Mouse (Mus musculus) liver, embryonic 16.5 days (tissue): ENCODE measurements around the gene Tph1. TPM values are rescaled to one million over a fixed set of nuclear protein-coding genes. Genes with fewer than 3 reads are reported as not detected.
"Not testable (repeated sequence)": the region's sequence is repeated elsewhere in the genome, so short reads cannot be mapped to it uniquely, and the experiment has no call there.

Experiments
- ATAC-seq: fragments of 200-750 bp; cut with Nextera tagmentation; 2 replicates; pipeline ENCODE4 v1.8.0; 2017; ENCODE audit warnings: low read depth, mild to moderate bottlenecking, moderate number of reproducible peaks, moderate library complexity
- H3K27ac ChIP-seq: fragments of 300-500 bp; sonication (generic); 2 replicates; pipeline ENCODE4 v1.5.1; 2014; ENCODE audit warnings: mild to moderate bottlenecking, low read length
- H3K27me3 ChIP-seq: fragments of 300-500 bp; sonication (generic); 2 replicates; pipeline ENCODE4 v1.6.1; 2014; ENCODE audit warnings: low read depth, low read length, mixed read lengths; ENCODE audit not compliant: control insufficient read depth, insufficient read depth
- H3K36me3 ChIP-seq: fragments of 300-500 bp; sonication (generic); 2 replicates; pipeline ENCODE4 v1.6.1; 2014; ENCODE audit warnings: mild to moderate bottlenecking; ENCODE audit not compliant: control insufficient read depth, insufficient read depth
- H3K4me1 ChIP-seq: fragments of 300-500 bp; sonication (generic); 2 replicates; pipeline ENCODE4 v1.6.1; 2014; ENCODE audit warnings: low read depth, low read length, mixed read lengths; ENCODE audit not compliant: control insufficient read depth
- H3K4me2 ChIP-seq: fragments of 300-500 bp; sonication (generic); 2 replicates; pipeline ENCODE4 v1.6.1; 2014; ENCODE audit warnings: low read depth, low read length, mixed read lengths
- H3K4me3 ChIP-seq: fragments of 300-500 bp; sonication (generic); 2 replicates; pipeline ENCODE4 v1.5.1; 2014; ENCODE audit warnings: low read depth, mild to moderate bottlenecking, low read length
- H3K9ac ChIP-seq: fragments of 300-500 bp; sonication (generic); 2 replicates; pipeline ENCODE4 v1.6.1; 2014; ENCODE audit warnings: low read depth, low read length
- H3K9me3 ChIP-seq: fragments of 300-500 bp; sonication (generic); replicated peaks from 2 replicates; pipeline ENCODE4 v1.6.1; 2016; ENCODE audit warnings: low read length; ENCODE audit not compliant: control insufficient read depth
- WGBS: fragments of 180-500 bp; shearing (Covaris S2); extraction: QIAGEN DNeasy Blood & Tissue Kit; methylation state at CpG from one replicate; pipeline ENCODE4 v1.1.7; 2014; ENCODE audit not compliant: insufficient replicate concordance; 5-methylcytosine and 5-hydroxymethylcytosine counted together
- polyA plus RNA-seq: library from polyadenylated mRNA; unstranded; fragments of >200 nt; fragmentation: Nextera tagmentation; extraction: Ambion mirVana; gene quantifications from 2 replicates; pipeline ENCODE4 v1.2.1, GENCODE M21; 2015

Gene Tph1
- polyA plus RNA-seq, 1 experiment from 2014 or later = 0.06 TPM

DNA sequence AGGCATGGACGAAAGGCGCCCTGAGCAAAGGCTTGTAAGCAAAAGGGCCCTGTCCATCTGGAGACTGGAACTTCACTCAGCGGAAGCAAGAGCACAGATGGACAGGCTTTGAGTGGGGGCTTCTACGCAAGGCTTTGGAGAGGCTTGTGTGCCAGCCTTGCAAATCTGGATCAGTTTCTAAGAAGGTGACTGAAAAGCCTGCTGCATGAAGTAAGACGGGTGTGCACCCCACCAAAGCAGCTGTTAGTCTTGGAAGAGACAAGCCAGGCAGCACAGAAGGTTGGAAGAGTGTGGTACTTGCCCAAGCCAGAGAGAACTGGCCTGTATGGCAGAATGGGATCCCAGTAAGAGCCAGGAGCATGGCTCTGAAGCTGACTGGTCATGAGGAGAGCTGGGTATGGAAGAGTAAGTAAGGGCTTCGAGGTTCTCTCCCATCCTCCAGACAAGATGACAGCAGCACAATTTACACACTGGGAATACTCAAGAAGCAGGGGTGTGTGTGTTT is 28.2 kb upstream of the Tph1 start:
- H3K4me1 ChIP-seq = peaks cover 2% of the 10 kb centered on the region

DNA sequence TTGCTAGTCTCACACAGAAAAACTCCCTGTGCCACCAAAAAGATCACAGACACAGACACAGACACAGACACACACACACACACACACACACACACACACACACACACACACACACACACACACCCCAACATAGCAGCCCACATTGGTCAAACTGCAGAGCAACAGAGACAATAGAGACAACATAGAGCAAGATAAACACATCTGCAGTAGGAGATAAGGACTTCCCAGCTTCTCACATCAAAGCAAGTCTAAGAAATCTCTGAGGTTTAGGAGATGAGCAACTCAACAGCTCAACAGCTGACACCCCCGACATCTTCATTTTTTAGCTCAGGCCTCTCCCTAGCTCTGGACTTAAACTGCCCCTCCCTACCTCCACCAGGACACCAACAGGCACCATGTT is 24.4 kb upstream of the Tph1 start:
- WGBS = 26% methylated on average over 1 of the region's 1 CpGs
- ATAC-seq = 0 out of 2 replicates have a peak, but pooled peaks have one; percentile 39
- H3K4me3 ChIP-seq = no peak overlapping the region
- no peak overlapping the region for H3K4me2 ChIP-seq
- H3K4me1 ChIP-seq = peaks cover 2% of the 10 kb centered on the region
- no peak overlapping the region for H3K27ac ChIP-seq
- no peak overlapping the region for H3K9ac ChIP-seq
- H3K27me3 ChIP-seq = no peaks in the 10 kb centered on the region
- no peaks in the 10 kb centered on the region for H3K9me3 ChIP-seq
- peaks cover 30% of the 10 kb centered on the region for H3K36me3 ChIP-seq

More for the DNA sequence above, 28.2 kb upstream of the Tph1 start:
- Histone ChIP-seq H3K9ac (no peak overlapping the region), H3K27ac (no peak overlapping the region), H3K4me3 (no peak overlapping the region), H3K4me2 (no peak overlapping the region), H3K36me3 (peaks cover 36% of the 10 kb centered on the region), H3K27me3 (no peaks in the 10 kb centered on the region), H3K9me3 (no peaks in the 10 kb centered on the region)
- no peak for ATAC-seq
- 82% methylated on average over 6 of the region's 6 CpGs for WGBS

DNA sequence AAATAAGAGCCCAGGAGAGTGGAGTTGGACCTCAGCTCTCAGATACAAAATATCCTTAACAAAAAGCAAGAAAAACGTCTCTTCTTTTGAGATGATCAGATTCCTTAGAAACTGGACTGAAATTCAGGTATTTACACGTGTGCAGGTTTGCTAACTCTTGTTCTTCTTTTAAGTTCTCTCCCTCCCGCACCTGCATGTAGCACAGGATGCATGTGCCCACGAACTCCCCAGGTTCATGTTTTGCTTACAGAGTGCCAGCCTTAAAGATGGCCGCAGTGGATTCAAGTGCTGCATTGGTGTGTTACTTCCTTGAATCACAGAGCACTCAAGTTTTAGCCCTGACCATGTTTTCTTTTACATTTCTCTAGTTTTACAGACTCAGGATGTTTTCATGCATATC is 14.5 kb upstream of the Tph1 start:
- H3K9ac ChIP-seq = no peak overlapping the region
- WGBS = 66% methylated on average over 5 of the region's 5 CpGs
- H3K4me2 ChIP-seq = no peak overlapping the region
- H3K4me3 ChIP-seq = no peak overlapping the region
- H3K4me1 ChIP-seq = no peaks in the 10 kb centered on the region
- peaks cover 17% of the 10 kb centered on the region for H3K36me3 ChIP-seq
- no peak overlapping the region for H3K27ac ChIP-seq
- H3K27me3 ChIP-seq = no peaks in the 10 kb centered on the region
- ATAC-seq = no peak
- H3K9me3 ChIP-seq = no peaks in the 10 kb centered on the region

DNA sequence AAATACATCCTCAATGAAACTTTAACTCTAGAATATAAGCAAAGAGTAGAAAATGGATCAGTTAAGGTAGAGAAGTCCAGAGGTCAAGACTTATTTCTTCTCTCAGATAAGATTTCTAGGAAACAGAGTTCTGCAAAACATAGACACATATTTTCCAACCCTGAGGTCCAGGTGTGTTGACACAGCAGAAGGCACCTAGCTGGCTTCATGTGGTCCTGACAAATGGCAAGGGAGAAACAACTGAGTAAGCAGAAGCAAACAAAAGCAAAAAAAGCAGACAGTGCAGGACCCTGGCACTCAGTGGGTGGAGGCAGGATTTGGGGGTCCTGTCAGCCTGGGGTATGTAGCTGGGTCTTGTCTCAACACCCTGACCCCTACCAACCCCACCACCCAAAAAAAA is 8.4 kb upstream of the Tph1 start:
- H3K9me3 ChIP-seq = no peaks in the 10 kb centered on the region
- H3K27ac ChIP-seq = no peak overlapping the region
- H3K4me3 ChIP-seq = no peak overlapping the region
- H3K4me2 ChIP-seq = no peak overlapping the region
- H3K36me3 ChIP-seq = no peaks in the 10 kb centered on the region
- no peaks in the 10 kb centered on the region; the same call in 1 of the 2 replicates for H3K4me1 ChIP-seq
- no peaks in the 10 kb centered on the region for H3K27me3 ChIP-seq
- no peak for ATAC-seq
- H3K9ac ChIP-seq = no peak overlapping the region

DNA sequence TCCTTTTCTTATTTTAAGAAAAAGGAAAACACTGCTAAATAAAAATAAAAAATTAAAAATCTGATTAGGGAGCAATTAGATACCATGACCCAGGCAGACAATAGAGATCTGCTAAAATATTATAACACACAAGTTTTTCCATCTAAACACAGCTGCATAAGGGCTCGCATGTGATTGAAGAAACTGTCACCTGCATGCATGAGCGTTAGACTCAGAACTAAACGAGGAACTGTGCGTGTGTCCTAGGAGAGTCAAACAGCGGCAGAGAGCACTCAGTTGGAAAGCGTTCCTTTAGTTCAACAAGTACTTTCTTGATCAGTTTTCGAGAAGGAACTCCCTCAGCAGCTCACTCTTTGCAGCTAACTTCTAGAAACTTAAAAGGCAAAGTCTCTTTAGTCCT is 6.7 kb upstream of the Tph1 start:
- H3K27ac ChIP-seq, H3K36me3 ChIP-seq, H3K4me2 ChIP-seq, H3K9me3 ChIP-seq, H3K4me1 ChIP-seq, H3K9ac ChIP-seq, H3K27me3 ChIP-seq, H3K4me3 ChIP-seq, ATAC-seq: not testable (repeated sequence)
- 65% methylated on average over 7 of the region's 7 CpGs for WGBS

DNA sequence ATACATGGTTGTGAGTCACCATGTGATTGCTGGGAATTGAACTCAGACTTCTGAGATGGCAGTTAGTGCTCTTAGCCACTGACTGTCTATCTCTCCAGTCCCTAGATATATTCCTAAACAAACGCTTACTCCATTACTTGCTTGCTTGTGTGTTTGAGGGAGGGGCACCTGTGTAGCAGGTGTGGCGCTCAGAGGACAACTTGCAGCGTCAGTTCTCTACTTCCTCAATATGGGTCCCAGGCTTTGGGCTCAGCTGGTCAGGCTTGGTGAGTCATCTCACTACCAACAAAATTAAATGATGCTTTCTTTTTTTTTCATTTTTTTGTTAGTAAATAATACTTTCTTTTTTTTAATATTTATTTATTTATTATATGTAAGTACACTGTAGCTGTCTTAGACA is 6.1 kb upstream of the Tph1 start:
- no peak overlapping the region for H3K4me3 ChIP-seq
- H3K9me3 ChIP-seq = no peaks in the 10 kb centered on the region
- H3K27me3 ChIP-seq = no peaks in the 10 kb centered on the region
- H3K9ac ChIP-seq = no peak overlapping the region
- H3K4me2 ChIP-seq = no peak overlapping the region
- H3K27ac ChIP-seq = no peak overlapping the region
- 51% methylated on average over 3 of the region's 3 CpGs for WGBS
- ATAC-seq = no peak
- no peaks in the 10 kb centered on the region for H3K36me3 ChIP-seq
- H3K4me1 ChIP-seq = no peaks in the 10 kb centered on the region; the same call in 1 of the 2 replicates

DNA sequence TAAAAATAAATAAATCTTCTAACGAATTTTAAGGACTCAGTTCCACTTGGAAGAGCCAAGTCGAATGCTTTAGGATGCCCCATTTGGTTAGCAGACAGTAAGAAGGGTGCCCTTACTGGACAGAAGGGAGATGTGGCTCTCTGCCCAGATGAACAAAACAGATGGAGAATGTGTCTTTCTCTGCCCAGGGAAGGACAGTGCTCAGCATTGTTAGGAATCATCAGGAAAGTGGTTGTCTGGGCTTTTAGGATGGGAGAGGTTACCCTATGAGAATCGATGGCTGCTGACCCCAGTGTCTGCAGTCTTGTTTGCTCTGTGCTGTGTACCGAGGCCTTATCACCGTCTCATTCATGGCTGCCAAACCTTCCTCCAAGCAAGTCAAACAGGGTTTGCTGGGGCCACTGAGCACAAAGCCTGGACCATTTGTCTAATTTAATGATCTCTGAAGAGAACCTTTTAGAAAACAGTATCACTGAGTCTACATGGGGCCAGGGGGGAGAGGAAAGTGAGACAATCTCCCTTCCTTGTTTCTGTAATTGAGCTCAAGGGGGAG is 4.5 kb upstream of the Tph1 start:
- Histone ChIP-seq H3K36me3 (no peaks in the 10 kb centered on the region), H3K9ac (no peak overlapping the region), H3K4me2 (no peak overlapping the region), H3K9me3 (no peaks in the 10 kb centered on the region), H3K4me1 (no peaks in the 10 kb centered on the region; the same call in 1 of the 2 replicates), H3K4me3 (no peak overlapping the region), H3K27ac (no peak overlapping the region), H3K27me3 (no peaks in the 10 kb centered on the region)
- ATAC-seq = no peak
- WGBS = 51% methylated on average over 5 of the region's 5 CpGs

DNA sequence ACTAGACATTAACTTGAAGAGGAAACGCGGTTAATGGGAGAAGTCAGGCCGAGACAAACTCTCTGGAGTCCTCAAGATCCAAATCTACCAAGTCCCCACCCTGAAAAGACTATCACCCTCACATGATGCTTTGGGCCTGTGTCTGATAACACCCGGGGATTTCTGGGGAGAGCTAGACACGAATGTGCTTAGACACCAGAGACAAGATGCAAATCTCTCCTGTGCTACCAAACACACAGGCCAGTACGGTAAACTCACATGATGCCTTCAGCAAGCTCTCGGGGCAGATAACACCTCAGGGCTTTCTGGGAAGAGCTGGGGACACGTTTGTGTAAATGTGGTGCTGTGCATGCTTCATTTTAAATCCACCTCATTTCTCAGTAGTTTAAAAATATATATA is 3.5 kb upstream of the Tph1 start:
- Histone ChIP-seq H3K4me1 (no peaks in the 10 kb centered on the region; the same call in 1 of the 2 replicates), H3K27ac (no peak overlapping the region)
- WGBS = 38% methylated on average over 8 of the region's 8 CpGs

DNA sequence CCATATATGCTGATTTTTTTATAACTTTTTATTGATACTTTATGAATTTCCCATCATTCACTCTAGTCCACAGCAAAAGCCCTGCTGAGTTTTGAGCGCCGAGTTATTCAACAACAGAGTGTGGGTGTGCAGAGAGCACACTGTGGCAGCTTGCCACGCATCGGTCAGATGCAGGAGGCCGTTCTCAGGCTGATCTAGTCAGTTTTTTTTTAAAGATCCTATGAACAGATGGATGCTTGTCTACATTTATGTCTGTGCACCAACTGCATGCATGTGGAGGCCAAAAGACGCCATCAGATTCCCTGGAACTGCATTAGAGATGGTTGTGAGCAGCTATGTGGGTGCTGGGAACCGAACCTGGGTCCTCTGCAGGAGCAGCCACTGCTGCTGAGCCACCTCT is 2.7 kb upstream of the Tph1 start:
- Histone ChIP-seq H3K27ac (no peak overlapping the region), H3K27me3 (no peaks in the 10 kb centered on the region), H3K9me3 (no peaks in the 10 kb centered on the region), H3K9ac (no peak overlapping the region), H3K4me1 (no peaks in the 10 kb centered on the region; the same call in 1 of the 2 replicates), H3K4me2 (no peak overlapping the region), H3K4me3 (no peak overlapping the region), H3K36me3 (no peaks in the 10 kb centered on the region)
- WGBS = 79% methylated on average over 7 of the region's 7 CpGs
- no peak for ATAC-seq

More for the DNA sequence above, 3.5 kb upstream of the Tph1 start:
- no peaks in the 10 kb centered on the region for H3K36me3 ChIP-seq
- no peaks in the 10 kb centered on the region for H3K9me3 ChIP-seq
- H3K4me2 ChIP-seq = no peak overlapping the region
- H3K9ac ChIP-seq = no peak overlapping the region
- no peak overlapping the region for H3K4me3 ChIP-seq
- no peaks in the 10 kb centered on the region for H3K27me3 ChIP-seq
- ATAC-seq = no peak
